Mouse (Mus musculus) CH12.LX (cell line): ENCODE measurements around the gene Clmn. TPM values are rescaled to one million over a fixed set of nuclear protein-coding genes. Genes with fewer than 3 reads are reported as not detected.

Experiments
- DNase-seq: peaks from one replicate; pipeline ENCODE4 v3.0.0-alpha.2; 2013; ENCODE audit errors: extremely low read depth
- H3K27ac ChIP-seq: 2 replicates; pipeline ENCODE4 v1.5.1; 2012; ENCODE audit warnings: low read depth, mild to moderate bottlenecking, control low read depth, moderate library complexity; ENCODE audit not compliant: insufficient read depth
- H3K27me3 ChIP-seq: replicated peaks from 2 replicates; pipeline ENCODE3; 2012; ENCODE audit warnings: inconsistent platforms
- H3K36me3 ChIP-seq, 2 experiments: replicated peaks in 1 of 2; 2 replicates each; pipeline versions ENCODE3 to v1.6.1; 2012; ENCODE audit warnings: inconsistent platforms in 1 of 2, low read length in 1 of 2, mild to moderate bottlenecking in 1 of 2, mixed read lengths in 1 of 2, moderate library complexity in 1 of 2; ENCODE audit not compliant: control insufficient read depth in 1 of 2, insufficient read depth in 1 of 2
- H3K4me1 ChIP-seq, 2 experiments: 2 replicates each; pipeline ENCODE4 v1.6.1; 2012; ENCODE audit warnings: inconsistent platforms in 1 of 2, moderate library complexity in 1 of 2; ENCODE audit not compliant: insufficient read depth in 2 of 2, control insufficient read depth in 1 of 2
- H3K4me2 ChIP-seq: 2 replicates; pipeline ENCODE4 v1.6.1; 2012; ENCODE audit warnings: low read depth, mild to moderate bottlenecking, control low read depth; ENCODE audit not compliant: poor library complexity, insufficient read depth, severe bottlenecking
- H3K4me3 ChIP-seq, 3 experiments: fragments of 150-350 bp in 1 of 3; sonication (generic) in 1 of 3; replicated peaks in 1 of 3; 2 replicates each; pipeline versions ENCODE3 to v1.5.1; 2011 to 2012; ENCODE audit warnings: low read depth in 2 of 3, low read length in 2 of 3, mild to moderate bottlenecking in 2 of 3, moderate library complexity in 2 of 3, control low read depth in 1 of 3, improper control_type of control experiment in 1 of 3, inconsistent platforms in 1 of 3, mixed read lengths in 1 of 3; ENCODE audit not compliant: poor library complexity in 1 of 3
- H3K79me2 ChIP-seq: replicated peaks from 2 replicates; pipeline ENCODE4 v1.6.1; 2012; ENCODE audit warnings: mild to moderate bottlenecking, moderate library complexity; ENCODE audit not compliant: control insufficient read depth, poor library complexity, insufficient read depth, severe bottlenecking; ENCODE audit errors: extremely low read depth
- H3K9ac ChIP-seq: 2 replicates; pipeline ENCODE4 v1.6.1; 2012; ENCODE audit warnings: low read depth, mild to moderate bottlenecking, control low read depth, moderate library complexity; ENCODE audit not compliant: insufficient read depth
- H3K9me3 ChIP-seq: replicated peaks from 2 replicates; pipeline ENCODE3; 2012; ENCODE audit warnings: low read length, inconsistent platforms, mixed read lengths
- BHLHE40 ChIP-seq: IDR thresholded peaks from 2 replicates; pipeline ENCODE4 v1.6.1; 2011; ENCODE audit warnings: mild to moderate bottlenecking, low read depth, low read length, improper control_type of control experiment
- CHD1 ChIP-seq: IDR thresholded peaks from 2 replicates; pipeline ENCODE4 v1.6.1; 2012; ENCODE audit warnings: low read depth, low read length, improper control_type of control experiment, inconsistent platforms
- CHD2 ChIP-seq: IDR thresholded peaks from 2 replicates; pipeline ENCODE4 v1.6.1; 2011; ENCODE audit warnings: low read length, improper control_type of control experiment
- CTCF ChIP-seq, 2 experiments: IDR thresholded peaks in 1 of 2; conservative IDR thresholded peaks in 1 of 2; 2 replicates each; pipeline ENCODE4 v1.5.1; 2011 to 2012; ENCODE audit warnings: low read depth in 2 of 2, low read length in 2 of 2, improper control_type of control experiment in 1 of 2, inconsistent platforms in 1 of 2, mild to moderate bottlenecking in 1 of 2, moderate library complexity in 1 of 2
- E2F4 ChIP-seq: IDR thresholded peaks from 2 replicates; pipeline ENCODE4 v1.6.1; 2011; ENCODE audit warnings: low read depth, low read length, improper control_type of control experiment; ENCODE audit not compliant: insufficient replicate concordance
- EP300 ChIP-seq: IDR thresholded peaks from 2 replicates; pipeline ENCODE4 v1.6.1; 2011; ENCODE audit warnings: low read length, improper control_type of control experiment
- ETS1 ChIP-seq: conservative IDR thresholded peaks from 2 replicates; pipeline ENCODE4 v1.6.1; 2012; ENCODE audit warnings: low read depth, mild to moderate bottlenecking, inconsistent platforms, low read length, improper control_type of control experiment, moderate library complexity
- HCFC1 ChIP-seq: IDR thresholded peaks from 2 replicates; pipeline ENCODE4 v1.6.1; 2012; ENCODE audit warnings: low read depth, mild to moderate bottlenecking, inconsistent platforms, low read length, improper control_type of control experiment
- IRF4 ChIP-seq: IDR thresholded peaks from 2 replicates; pipeline ENCODE4 v1.6.1; 2014; ENCODE audit warnings: low read depth, mild to moderate bottlenecking, inconsistent platforms, low read length, improper control_type of control experiment
- JUN ChIP-seq: IDR thresholded peaks from 2 replicates; pipeline ENCODE4 v1.6.1; 2011; ENCODE audit warnings: low read depth, mild to moderate bottlenecking, low read length, improper control_type of control experiment, moderate library complexity; ENCODE audit not compliant: insufficient read depth
- KAT2A ChIP-seq: IDR thresholded peaks from 2 replicates; pipeline ENCODE4 v1.6.1; 2012; ENCODE audit warnings: low read length, improper control_type of control experiment, inconsistent platforms; ENCODE audit not compliant: insufficient replicate concordance
- MAFK ChIP-seq: IDR thresholded peaks from 2 replicates; pipeline ENCODE4 v1.6.1; 2011; ENCODE audit warnings: low read length, improper control_type of control experiment; ENCODE audit not compliant: insufficient replicate concordance
- MAX ChIP-seq: IDR thresholded peaks from 2 replicates; pipeline ENCODE4 v1.6.1; 2011; ENCODE audit warnings: low read length, improper control_type of control experiment
- MAZ ChIP-seq: IDR thresholded peaks from 2 replicates; pipeline ENCODE4 v1.6.1; 2012; ENCODE audit warnings: low read depth, mild to moderate bottlenecking, inconsistent platforms, low read length, improper control_type of control experiment, moderate library complexity
- MEF2A ChIP-seq: IDR thresholded peaks from 2 replicates; pipeline ENCODE4 v1.6.1; 2014; ENCODE audit warnings: low read depth, mild to moderate bottlenecking, inconsistent platforms, low read length, improper control_type of control experiment, borderline replicate concordance
- MXI1 ChIP-seq: IDR thresholded peaks from 2 replicates; pipeline ENCODE4 v1.6.1; 2011; ENCODE audit warnings: mild to moderate bottlenecking, low read depth, low read length, improper control_type of control experiment
- NRF1 ChIP-seq: IDR thresholded peaks from 2 replicates; pipeline ENCODE4 v1.6.1; 2014; ENCODE audit warnings: low read depth, mild to moderate bottlenecking, inconsistent platforms, low read length, improper control_type of control experiment, moderate library complexity
- POLR2AphosphoS2 ChIP-seq: IDR thresholded peaks from 2 replicates; pipeline ENCODE4 v1.6.1; 2011; ENCODE audit warnings: low read depth, low read length, improper control_type of control experiment
- RAD21 ChIP-seq: IDR thresholded peaks from 2 replicates; pipeline ENCODE4 v1.6.1; 2011; ENCODE audit warnings: low read depth, mild to moderate bottlenecking, low read length, improper control_type of control experiment, moderate library complexity
- RCOR1 ChIP-seq: conservative IDR thresholded peaks from 2 replicates; pipeline ENCODE4 v1.6.1; 2012; ENCODE audit warnings: low read depth, mild to moderate bottlenecking, inconsistent platforms, low read length, improper control_type of control experiment
- SMC3 ChIP-seq: IDR thresholded peaks from 2 replicates; pipeline ENCODE4 v1.6.1; 2011; ENCODE audit warnings: low read depth, low read length, improper control_type of control experiment
- UBTF ChIP-seq: IDR thresholded peaks from 2 replicates; pipeline ENCODE4 v1.6.1; 2012; ENCODE audit warnings: low read depth, mild to moderate bottlenecking, inconsistent platforms, low read length, improper control_type of control experiment, moderate library complexity
- USF1 ChIP-seq: IDR thresholded peaks from 2 replicates; pipeline ENCODE4 v1.6.1; 2014; ENCODE audit warnings: low read depth, mild to moderate bottlenecking, inconsistent platforms, low read length, improper control_type of control experiment
- USF2 ChIP-seq: conservative IDR thresholded peaks from 2 replicates; pipeline ENCODE4 v1.6.1; 2011; ENCODE audit warnings: low read depth, low read length, improper control_type of control experiment
- ZKSCAN1 ChIP-seq: IDR thresholded peaks from 2 replicates; pipeline ENCODE4 v1.6.1; 2012; ENCODE audit warnings: low read depth, inconsistent platforms, low read length, improper control_type of control experiment, borderline replicate concordance
- ZMIZ1 ChIP-seq: IDR thresholded peaks from 2 replicates; pipeline ENCODE4 v1.6.1; 2012; ENCODE audit warnings: low read depth, mild to moderate bottlenecking, inconsistent platforms, low read length, improper control_type of control experiment
- dilution Hi-C: fragments of 300-500 bp; cut with MboI; formaldehyde crosslinking; loops from 2 replicates; pipeline ENCODE4 v1.14.3; 2020; ENCODE audit warnings: low sequenced_read_pairs; ENCODE audit not compliant: extremely low pct_unique_long_range_greater_than_20kb, extremely low pct_ligation_motif_present
- in situ Hi-C: fragments of 300-500 bp; cut with MboI; formaldehyde crosslinking; loops from 3 replicates; pipeline ENCODE4 v1.14.3; 2019; ENCODE audit warnings: low sequenced_read_pairs, low pct_ligation_motif_present, low pct_unique_long_range_greater_than_20kb, mixed read lengths
- polyA plus RNA-seq: library from polyadenylated mRNA; unstranded; fragments of >175 nt; gene quantifications from 2 replicates; pipeline ENCODE4 v1.2.1, GENCODE M21; 2012; ENCODE audit warnings: low read depth; ENCODE audit not compliant: insufficient read length
- total RNA-seq, 2 experiments: library from RNA; depleted of rRNA; stranded (reverse); fragments of 300-350 nt in 1 of 2; fragments of >200 nt in 1 of 2; gene quantifications; 2 replicates each; pipeline ENCODE4 v1.2.3; 2012 to 2014

Clmn gene
- total and polyA plus RNA-seq, 3 experiments, result not detected

- Histone ChIP-seq H3K27ac (no peak overlapping the region), H3K36me3 (no peaks in the 10 kb centered on the region), H3K9me3 (no peaks in the 10 kb centered on the region), H3K4me3 (no peak overlapping the region), H3K79me2 (no peaks in the 10 kb centered on the region), H3K4me1 (no peaks in the 10 kb centered on the region), H3K27me3 (peaks cover 89% of the 10 kb centered on the region), H3K9ac (no peak overlapping the region), H3K4me2 (no peak overlapping the region)
- DNase-seq, result no peak
- TF ChIP-seq KAT2A (no peak), ETS1 (no peak), ZKSCAN1 (no peak), ZMIZ1 (no peak), RAD21 (no peak), MEF2A (no peak), RCOR1 (no peak), JUN (no peak), BHLHE40 (no peak), USF1 (no peak), SMC3 (no peak), UBTF (no peak), NRF1 (no peak), HCFC1 (no peak), USF2 (no peak), MAX (no peak)
- in situ Hi-C loops (no loop called here), dilution Hi-C loops (no loop called here)
These were observed 11.5 kb downstream of the Clmn start for GRCm38 (mm10) chr12:104853374-104853773.

GRCm38 (mm10) chr12:104851711-104852508, 13.0 kb downstream of the Clmn start:
- dilution Hi-C loops, result no loop called here

More at GRCm38 (mm10) chr12:104851711-104852508, 13.0 kb downstream of the Clmn start:
- H3K4me2 ChIP-seq, result no peak overlapping the region
- H3K9me3 ChIP-seq, result no peaks in the 10 kb centered on the region
- H3K4me3 ChIP-seq, result no peak overlapping the region
- in situ Hi-C loops, result no loop called here
- no peak for TF ChIP-seq ZKSCAN1
- TF ChIP-seq UBTF, result no peak
- no peak for TF ChIP-seq MAFK
- no peak for TF ChIP-seq POLR2AphosphoS2
- no peak for TF ChIP-seq IRF4
- TF ChIP-seq MAX, result no peak
- no peak for TF ChIP-seq CHD2
- TF ChIP-seq CTCF (conservative IDR thresholded peaks at IDR 0.05 in 1 of 2, IDR thresholded peaks at IDR 0.05 in 1 of 2; ENCODE audit: low read depth in 2 of 2, low read length in 2 of 2), result no peak
- no peak for TF ChIP-seq NRF1
- TF ChIP-seq BHLHE40, result no peak
- no peak for TF ChIP-seq E2F4
- TF ChIP-seq EP300, result no peak
- TF ChIP-seq ETS1, result no peak
- no peak for TF ChIP-seq CHD1
- no peak for TF ChIP-seq MAZ
- no peak for TF ChIP-seq RAD21
- TF ChIP-seq ZMIZ1, result no peak
- TF ChIP-seq HCFC1, result no peak
- no peak for TF ChIP-seq MXI1
- no peak for TF ChIP-seq SMC3
- TF ChIP-seq, all 38 proteins: peak for 0
- no peak overlapping the region for H3K9ac ChIP-seq
- no peak for DNase-seq
- H3K36me3 ChIP-seq, result no peaks in the 10 kb centered on the region
- H3K79me2 ChIP-seq, result no peaks in the 10 kb centered on the region
- H3K27ac ChIP-seq, result no peak overlapping the region
- H3K27me3 ChIP-seq, result peaks cover 92% of the 10 kb centered on the region
- H3K4me1 ChIP-seq, result peaks cover 0 to 4% of the 10 kb centered on the region in 2 experiments; a peak in 1 of 4 replicates
